Mouse (Mus musculus): Measurements from ENCODE around the gene Enthd1.

DNA sequence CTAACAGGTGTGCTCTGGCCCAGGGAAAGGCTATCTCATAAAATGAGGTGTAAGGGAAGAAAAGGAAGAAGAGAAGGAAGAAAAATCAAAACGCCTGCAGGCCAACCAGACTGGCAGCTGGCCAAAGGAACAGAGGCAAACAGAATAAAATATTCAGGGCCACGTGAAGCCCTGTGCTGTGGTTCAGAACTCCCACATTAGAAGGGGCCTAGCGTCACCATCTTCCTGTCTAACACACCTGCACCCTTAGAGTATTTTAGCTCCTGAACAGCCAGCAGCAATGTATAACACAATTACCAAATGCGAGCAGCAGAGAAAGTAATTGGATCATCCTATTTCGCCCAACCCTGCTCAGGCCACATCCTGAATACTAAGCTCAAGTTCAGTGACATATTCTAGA, 46.5 kb upstream of the Enthd1 start:
- no peak for TF ChIP-seq PAX5 (IDR thresholded peaks at IDR 0.05; ENCODE audit: low read length)
- no peak for TF ChIP-seq CTCF (conservative IDR thresholded peaks at IDR 0.05 in 1 of 2, IDR thresholded peaks at IDR 0.05 in 1 of 2; ENCODE audit: low read depth in 2 of 2, low read length in 2 of 2)
- TF ChIP-seq POLR2A (IDR thresholded peaks at IDR 0.05; ENCODE audit: low read depth, low read length) = no peak
- TF ChIP-seq EP300 (IDR thresholded peaks at IDR 0.05; ENCODE audit: low read length) = no peak
- no peak for TF ChIP-seq IRF4 (IDR thresholded peaks at IDR 0.05; ENCODE audit: low read depth, low read length)
- TF ChIP-seq RCOR1 (conservative IDR thresholded peaks at IDR 0.05; ENCODE audit: low read depth, low read length) = no peak
- TF ChIP-seq ZC3H11A (IDR thresholded peaks at IDR 0.05; ENCODE audit: low read depth, low read length) = no peak
- no peak for TF ChIP-seq POLR2AphosphoS2 (IDR thresholded peaks at IDR 0.05; ENCODE audit: low read depth, low read length)
- no peak for TF ChIP-seq E2F4 (IDR thresholded peaks at IDR 0.05; ENCODE audit: insufficient replicate concordance, low read depth, low read length)

Measured in CH12.LX (cell line).